Mouse (Mus musculus) olfactory bulb, adult 2 months (tissue): ENCODE data around the gene Serpini1. TPM values are rescaled to one million over a fixed set of nuclear protein-coding genes. Genes with fewer than 3 reads are reported as not detected.
A peak's percentile ranks its signal among the peaks of the same experiment; 100 is the strongest.

Experiments used
- H3K27ac ChIP-seq: fragments of 200-500 bp; 2 replicates; pipeline ENCODE4 v1.5.1; 2012; ENCODE audit warnings: low read depth, low read length; ENCODE audit not compliant: insufficient read depth
- H3K4me1 ChIP-seq: fragments of 200-500 bp; 2 replicates; pipeline ENCODE4 v1.6.1; 2012; ENCODE audit warnings: low read length; ENCODE audit not compliant: control insufficient read depth, insufficient read depth
- H3K4me3 ChIP-seq: fragments of 200-500 bp; 2 replicates; pipeline ENCODE4 v1.5.1; 2012; ENCODE audit warnings: mild to moderate bottlenecking, low read depth, low read length, moderate library complexity; ENCODE audit not compliant: insufficient read depth
- CTCF ChIP-seq: fragments of 200-500 bp; IDR thresholded peaks from 2 replicates; pipeline ENCODE4 v1.5.1; 2012; ENCODE audit warnings: low read depth, mild to moderate bottlenecking, low read length, moderate library complexity; ENCODE audit not compliant: insufficient read depth
- POLR2A ChIP-seq: fragments of 200-500 bp; IDR thresholded peaks from 2 replicates; pipeline ENCODE4 v1.6.1; 2012; ENCODE audit warnings: mild to moderate bottlenecking, low read depth, low read length, moderate library complexity; ENCODE audit not compliant: insufficient read depth
- WGBS: fragments of 180-500 bp; shearing (Covaris S2); methylation state at CpG from one replicate; pipeline ENCODE4 v1.1.7; 2018; 5-methylcytosine and 5-hydroxymethylcytosine counted together
- polyA plus RNA-seq: library from polyadenylated mRNA; stranded (reverse); fragments of >200 nt; gene quantifications from 2 replicates; pipeline ENCODE4 v1.2.4, GENCODE M21; 2012; ENCODE audit warnings: low replicate concordance; ENCODE audit not compliant: missing spikeins, insufficient read depth, insufficient read length

Gene Serpini1
- polyA plus RNA-seq, 1 experiment, result 169 TPM

- no peak overlapping the region for H3K4me3 ChIP-seq
- TF ChIP-seq CTCF (no peak), POLR2A (no peak)
These were observed 6.1 kb upstream of the Serpini1 start for GRCm38 (mm10) chr3:75551248-75551647.

GRCm38 (mm10) chr3:75556121-75556694 lies 1.1 kb upstream of the Serpini1 start:
- H3K27ac ChIP-seq, result peak overlapping the region; percentile 48
- WGBS, result under 1% methylated on average over 36 of the region's 36 CpGs
- H3K4me3 ChIP-seq, result peak overlapping the region; percentile 88
- H3K4me1 ChIP-seq, result no peaks in the 10 kb centered on the region
- TF ChIP-seq POLR2A (no peak), CTCF (no peak)

More at GRCm38 (mm10) chr3:75551248-75551647, 6.1 kb upstream of the Serpini1 start:
- no peak overlapping the region for H3K27ac ChIP-seq
- H3K4me1 ChIP-seq, result 0 out of 2 replicates have a peak, but pooled peaks cover 2% of the 10 kb centered on the region

- WGBS, result under 1% methylated on average over 35 of the region's 35 CpGs
- H3K4me3 ChIP-seq, result peak within 1 kb of the TSS; percentile 99
These were observed 554 bp upstream of the Serpini1 start, which contains the start of gene Pdcd10 for GRCm38 (mm10) chr3:75556695-75557291. Gene Pdcd10, minus strand, starts transcription at chr3:75556856.

GRCm38 (mm10) chr3:75574074-75574473 lies 16.7 kb downstream of the Serpini1 start:
- Histone ChIP-seq H3K4me3 (no peak overlapping the region), H3K4me1 (no peaks in the 10 kb centered on the region), H3K27ac (no peak overlapping the region)
- TF ChIP-seq POLR2A, result no peak
- no peak for TF ChIP-seq CTCF
- WGBS, result 37% methylated on average over 2 of the region's 2 CpGs

More at GRCm38 (mm10) chr3:75556695-75557291, 554 bp upstream of the Serpini1 start, which contains the start of gene Pdcd10:
- peak; percentile 56; the same call in 1 of the 2 replicates for TF ChIP-seq POLR2A
- no peak for TF ChIP-seq CTCF
- Histone ChIP-seq H3K27ac (peak within 1 kb of the TSS; percentile 90), H3K4me1 (no peaks in the 10 kb centered on the region)

GRCm38 (mm10) chr3:75575582-75575981 lies 18.2 kb downstream of the Serpini1 start:
- Histone ChIP-seq H3K27ac (no peak overlapping the region), H3K4me3 (no peak overlapping the region), H3K4me1 (no peaks in the 10 kb centered on the region)
- TF ChIP-seq CTCF, result no peak
- no peak for TF ChIP-seq POLR2A
- WGBS, result 88% methylated on average over 1 of the region's 1 CpGs

GRCm38 (mm10) chr3:75579352-75579751 lies 22.0 kb downstream of the Serpini1 start:
- TF ChIP-seq CTCF (no peak), POLR2A (no peak)
- Histone ChIP-seq H3K27ac (no peak overlapping the region), H3K4me3 (no peak overlapping the region), H3K4me1 (no peaks in the 10 kb centered on the region)
- WGBS, result 60% methylated on average over 4 of the region's 4 CpGs

- Histone ChIP-seq H3K4me1 (peaks cover 2% of the 10 kb centered on the region; the same call in 1 of the 2 replicates), H3K4me3 (no peak overlapping the region), H3K27ac (no peak overlapping the region)
- TF ChIP-seq CTCF, result no peak
- no peak for TF ChIP-seq POLR2A
- WGBS, result 41% methylated on average over 3 of the region's 3 CpGs
These were observed 25.9 kb downstream of the Serpini1 start for GRCm38 (mm10) chr3:75583293-75583692.

- TF ChIP-seq POLR2A (no peak), CTCF (no peak)
- Histone ChIP-seq H3K27ac (no peak overlapping the region), H3K4me3 (no peak overlapping the region), H3K4me1 (peaks cover 2% of the 10 kb centered on the region; the same call in 1 of the 2 replicates)
- 89% methylated on average over 4 of the region's 4 CpGs for WGBS
These were observed 27.6 kb downstream of the Serpini1 start for GRCm38 (mm10) chr3:75584898-75585297.

- TF ChIP-seq CTCF (no peak), POLR2A (no peak)
- peaks cover 4% of the 10 kb centered on the region; the same call in 1 of the 2 replicates for H3K4me1 ChIP-seq
- no peak overlapping the region for H3K27ac ChIP-seq
- H3K4me3 ChIP-seq, result no peak overlapping the region
- WGBS, result 61% methylated on average over 7 of the region's 7 CpGs
These were observed 53.7 kb downstream of the Serpini1 start for GRCm38 (mm10) chr3:75611019-75611418.

GRCm38 (mm10) chr3:75624627-75625026 lies 67.3 kb downstream of the Serpini1 start:
- no peak overlapping the region for H3K27ac ChIP-seq
- no peak for TF ChIP-seq CTCF
- no peak for TF ChIP-seq POLR2A
- WGBS, result 71% methylated on average over 2 of the region's 2 CpGs
- H3K4me3 ChIP-seq, result no peak overlapping the region
- H3K4me1 ChIP-seq, result no peaks in the 10 kb centered on the region
